Mouse (Mus musculus) midbrain, embryonic 14.5 days (tissue): ENCODE data around the gene Ccm2l. TPM values are rescaled to one million over a fixed set of nuclear protein-coding genes. Genes with fewer than 3 reads are reported as not detected.

ENCODE experiments used
- ATAC-seq: fragments of 200-750 bp; cut with Nextera tagmentation; 2 replicates; pipeline ENCODE4 v1.8.0; 2017; ENCODE audit warnings: moderate number of reproducible peaks, moderate library complexity; ENCODE audit not compliant: low FRiP score, low TSS enrichment
- DNase-seq: peaks from one replicate; pipeline ENCODE4 v3.0.0-alpha.2; 2015
- H3K27ac ChIP-seq: fragments of 300-500 bp; sonication (generic); replicated peaks from 2 replicates; pipeline ENCODE4 v1.5.1; 2014; ENCODE audit warnings: mild to moderate bottlenecking, low read depth, low read length, moderate library complexity
- H3K27me3 ChIP-seq: fragments of 300-500 bp; sonication (generic); 2 replicates; pipeline ENCODE4 v1.6.1; 2014; ENCODE audit warnings: low read length, control low read depth, mixed read lengths; ENCODE audit not compliant: control insufficient read depth, insufficient read depth
- H3K36me3 ChIP-seq: fragments of 300-500 bp; sonication (generic); 2 replicates; pipeline ENCODE4 v1.6.1; 2014; ENCODE audit warnings: low read length, control low read depth; ENCODE audit not compliant: control insufficient read depth, insufficient read depth
- H3K4me1 ChIP-seq: fragments of 300-500 bp; sonication (generic); 2 replicates; pipeline ENCODE4 v1.6.1; 2014; ENCODE audit warnings: mild to moderate bottlenecking, antibody characterized with exemption, low read length, control low read depth; ENCODE audit not compliant: control insufficient read depth, insufficient read depth
- H3K4me2 ChIP-seq: fragments of 300-500 bp; sonication (generic); 2 replicates; pipeline ENCODE4 v1.6.1; 2014; ENCODE audit warnings: mild to moderate bottlenecking, low read length, moderate library complexity
- H3K4me3 ChIP-seq: fragments of 300-500 bp; sonication (generic); replicated peaks from 2 replicates; pipeline ENCODE4 v1.5.1; 2014; ENCODE audit warnings: low read depth, low read length
- H3K9ac ChIP-seq: fragments of 300-500 bp; sonication (generic); replicated peaks from 2 replicates; pipeline ENCODE4 v1.6.1; 2014; ENCODE audit warnings: mild to moderate bottlenecking, low read length, moderate library complexity
- H3K9me3 ChIP-seq: fragments of 300-500 bp; sonication (generic); 2 replicates; pipeline ENCODE4 v1.6.1; 2016; ENCODE audit warnings: low read length, control low read depth, mixed read lengths; ENCODE audit not compliant: control insufficient read depth
- WGBS: fragments of 180-500 bp; shearing (Covaris S2); extraction: QIAGEN DNeasy Blood & Tissue Kit; methylation state at CpG from one replicate; pipeline ENCODE4 v1.1.7; 2014; 5-methylcytosine and 5-hydroxymethylcytosine counted together
- polyA plus RNA-seq: library from polyadenylated mRNA; unstranded; fragments of >200 nt; fragmentation: Nextera tagmentation; extraction: Ambion mirVana; gene quantifications from 2 replicates; pipeline ENCODE4 v1.2.1, GENCODE M21; 2014

Ccm2l gene
- polyA plus RNA-seq, 1 experiment from 2014 or later, result 2.0 TPM

DNA sequence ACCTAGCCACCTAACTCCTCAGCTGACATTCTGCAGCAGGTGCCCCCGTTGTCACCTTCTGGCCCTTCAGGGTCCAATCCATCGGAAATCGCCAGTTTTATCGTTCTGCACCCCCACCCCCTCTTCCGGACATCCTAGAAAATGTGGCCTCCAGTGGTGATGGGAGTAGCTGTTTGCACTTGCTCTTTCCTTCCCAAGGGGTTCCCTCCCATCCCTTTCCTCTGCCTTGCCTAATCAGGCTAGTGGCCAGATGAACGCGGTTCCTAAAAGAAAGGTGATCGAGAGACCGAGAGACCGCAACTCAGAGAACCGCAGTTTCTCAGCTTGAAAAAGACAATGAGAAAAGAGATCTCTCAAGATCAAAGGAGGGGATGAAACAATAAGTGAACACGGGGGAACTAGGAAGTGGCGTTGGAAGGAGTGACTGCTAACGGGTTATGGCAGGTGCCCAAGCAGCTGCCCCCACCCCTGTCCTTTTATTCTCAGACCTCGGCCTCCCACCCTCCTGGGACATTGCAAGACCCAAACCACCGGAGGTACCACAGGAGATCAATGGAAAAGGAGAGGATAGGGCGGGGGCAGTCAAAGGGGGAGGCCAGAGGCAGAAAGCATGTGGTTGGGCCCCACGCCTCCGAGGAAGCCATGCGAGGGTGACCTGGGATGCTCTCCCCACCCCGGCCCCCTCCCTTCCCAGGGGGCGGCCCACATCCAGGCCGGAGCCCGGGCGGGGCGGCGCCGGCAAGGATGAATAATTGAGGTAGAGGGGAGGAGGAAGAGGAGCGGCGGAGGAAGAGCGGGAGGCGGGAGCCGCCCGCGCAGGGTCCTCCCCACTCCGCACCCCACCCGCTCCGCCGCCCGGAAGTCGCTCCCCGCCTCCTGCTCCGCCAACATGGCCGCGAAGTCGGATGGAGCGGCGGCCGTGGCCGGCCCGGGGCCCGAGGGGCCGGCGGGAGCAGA, 34.4 kb upstream of the Ccm2l start, which contains the start of gene Xkr7:
Gene Xkr7 (plus strand): TSS at position 727 of the 957 bp plus-strand sequence.
- Histone ChIP-seq H3K9me3 (no peaks in the 10 kb centered on the region), H3K9ac (peak within 1 kb of the TSS; percentile 76), H3K27me3 (no peaks in the 10 kb centered on the region), H3K36me3 (no peaks in the 10 kb centered on the region), H3K4me3 (peak within 1 kb of the TSS; percentile 69), H3K4me2 (peak within 1 kb of the TSS; percentile 83), H3K27ac (peak within 1 kb of the TSS; percentile 93), H3K4me1 (peaks cover 40% of the 10 kb centered on the region)
- WGBS, result 2% methylated on average over 51 of the region's 54 CpGs
- peak; percentile 88 for DNase-seq
- peak; percentile 88 for ATAC-seq

DNA sequence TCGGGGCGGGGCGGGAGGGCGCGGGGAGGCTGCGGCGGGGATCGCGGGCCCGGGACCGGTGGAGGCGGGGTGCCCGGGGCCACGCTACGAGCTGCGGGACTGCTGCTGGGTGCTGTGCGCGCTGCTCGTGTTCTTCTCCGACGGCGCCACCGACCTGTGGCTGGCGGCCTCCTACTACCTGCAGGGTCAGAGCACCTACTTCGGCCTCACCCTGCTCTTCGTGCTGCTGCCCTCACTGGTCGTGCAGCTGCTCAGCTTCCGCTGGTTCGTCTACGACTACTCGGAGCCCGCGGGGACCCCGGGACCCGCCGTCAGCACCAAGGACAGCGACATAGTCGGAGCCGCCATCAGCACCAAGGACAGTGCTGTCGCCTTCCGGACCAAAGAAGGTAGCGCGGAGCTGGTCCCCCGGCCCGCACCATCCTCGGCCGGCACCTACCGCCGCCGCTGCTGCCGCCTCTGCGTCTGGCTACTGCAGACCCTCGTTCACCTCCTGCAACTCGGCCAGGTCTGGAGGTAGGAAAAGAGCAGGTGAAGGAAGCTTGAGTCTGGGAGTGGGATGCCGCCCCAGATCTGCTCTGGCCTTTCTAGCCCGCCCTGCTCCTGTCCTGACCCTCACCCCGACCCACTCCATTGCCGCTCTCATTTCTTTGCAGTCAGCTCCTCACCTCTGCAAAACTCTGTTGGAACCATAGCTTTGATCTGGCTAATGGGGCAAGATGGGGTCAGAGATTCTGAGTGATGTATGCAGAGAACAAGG, 33.5 kb upstream of the Ccm2l start:
- no peaks in the 10 kb centered on the region for H3K27me3 ChIP-seq
- peaks cover 43% of the 10 kb centered on the region for H3K4me1 ChIP-seq
- peak overlapping the region; percentile 93 for H3K27ac ChIP-seq
- H3K4me3 ChIP-seq, result peak overlapping the region; percentile 69
- 2% methylated on average over 56 of the region's 58 CpGs for WGBS
- H3K4me2 ChIP-seq, result peak overlapping the region; percentile 83
- DNase-seq (peak; percentile 79), ATAC-seq (peak; percentile 62; the same call in 1 of the 2 replicates)
- peak overlapping the region; percentile 76 for H3K9ac ChIP-seq
- H3K36me3 ChIP-seq, result no peaks in the 10 kb centered on the region
- no peaks in the 10 kb centered on the region for H3K9me3 ChIP-seq

DNA sequence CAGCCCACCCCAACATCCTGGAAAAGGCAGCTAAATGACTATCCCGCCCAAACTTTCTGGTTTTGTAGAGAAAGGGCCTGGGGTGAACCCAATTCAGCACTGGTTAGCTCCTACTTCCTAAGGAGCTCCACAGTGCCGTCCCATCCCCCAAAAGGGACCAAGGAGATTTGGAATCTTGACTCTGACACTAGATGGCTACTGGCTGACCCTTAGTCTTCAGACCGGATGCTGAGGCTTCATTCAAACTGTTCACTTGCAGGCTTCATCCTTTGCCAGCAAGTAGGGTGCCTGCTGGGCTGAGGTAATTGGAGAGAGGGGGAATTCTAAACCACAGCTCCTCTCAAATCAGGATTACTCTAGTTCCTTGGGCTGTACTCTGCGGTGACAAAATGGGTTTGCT, 32.8 kb upstream of the Ccm2l start:
- no peaks in the 10 kb centered on the region for H3K36me3 ChIP-seq
- 11% methylated on average over 4 of the region's 4 CpGs for WGBS

DNA sequence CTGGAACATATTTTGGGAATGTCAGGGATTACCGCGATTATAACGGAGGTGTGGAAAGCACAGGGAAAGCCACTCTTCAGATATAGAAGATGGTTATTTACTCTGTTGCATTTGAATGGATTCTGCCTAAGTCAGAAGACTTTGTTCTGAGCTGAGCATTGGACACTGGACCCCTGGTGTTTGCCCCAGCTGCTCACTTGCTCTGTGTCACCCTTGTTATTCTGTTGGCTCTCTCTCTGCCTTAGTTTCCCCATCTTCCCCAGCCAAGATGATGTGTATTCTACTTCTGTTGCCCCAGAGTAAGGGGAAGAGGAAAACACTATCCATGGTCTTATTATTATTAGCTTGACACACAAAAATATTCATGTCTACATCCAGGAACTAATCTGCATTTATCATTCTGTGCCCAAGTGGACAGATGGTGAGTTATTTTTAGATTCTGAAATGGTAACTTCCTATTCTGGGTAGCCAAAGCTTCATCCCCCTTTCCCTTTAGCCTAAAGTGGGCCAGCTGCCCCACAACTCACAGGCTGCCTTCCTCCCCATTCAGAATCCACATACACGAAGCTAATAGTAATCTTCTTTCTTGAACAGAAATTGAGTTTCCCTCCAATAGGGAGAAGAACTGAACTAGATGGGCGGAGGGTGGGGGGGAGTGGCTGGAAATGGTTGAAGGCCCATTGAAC, 32.1 kb upstream of the Ccm2l start:
- 72% methylated on average over 5 of the region's 5 CpGs for WGBS
- no peaks in the 10 kb centered on the region for H3K36me3 ChIP-seq
- peak overlapping the region; percentile 83 for H3K4me2 ChIP-seq
- H3K27ac ChIP-seq, result 0 out of 2 replicates have a peak overlapping the region, but pooled peaks have one; percentile 49
- peak overlapping the region; percentile 69 for H3K4me3 ChIP-seq
- ATAC-seq, result no peak
- peaks cover 46% of the 10 kb centered on the region for H3K4me1 ChIP-seq
- no peaks in the 10 kb centered on the region for H3K27me3 ChIP-seq
- no peak for DNase-seq
- H3K9me3 ChIP-seq, result no peaks in the 10 kb centered on the region
- peak overlapping the region; percentile 76 for H3K9ac ChIP-seq

More for the DNA sequence above, 32.8 kb upstream of the Ccm2l start:
- peak overlapping the region; percentile 83 for H3K4me2 ChIP-seq
- peak overlapping the region; percentile 69 for H3K4me3 ChIP-seq
- ATAC-seq, result no peak
- H3K4me1 ChIP-seq, result peaks cover 45% of the 10 kb centered on the region
- H3K9me3 ChIP-seq, result no peaks in the 10 kb centered on the region
- no peaks in the 10 kb centered on the region for H3K27me3 ChIP-seq
- 0 out of 2 replicates have a peak overlapping the region, but pooled peaks have one; percentile 49 for H3K27ac ChIP-seq
- peak overlapping the region; percentile 76 for H3K9ac ChIP-seq
- DNase-seq, result no peak

GRCm38 (mm10) chr2:153036690-153037089, 29.1 kb upstream of the Ccm2l start:
- Histone ChIP-seq H3K27me3 (no peaks in the 10 kb centered on the region), H3K4me1 (peaks cover 39% of the 10 kb centered on the region), H3K27ac (0 out of 2 replicates have a peak overlapping the region, but pooled peaks have one; percentile 2), H3K4me2 (no peak overlapping the region), H3K9me3 (no peaks in the 10 kb centered on the region), H3K9ac (no peak overlapping the region), H3K36me3 (no peaks in the 10 kb centered on the region), H3K4me3 (no peak overlapping the region)
- 8% methylated on average over 2 of the region's 2 CpGs for WGBS
- ATAC-seq (no peak), DNase-seq (peak; percentile 29)

DNA sequence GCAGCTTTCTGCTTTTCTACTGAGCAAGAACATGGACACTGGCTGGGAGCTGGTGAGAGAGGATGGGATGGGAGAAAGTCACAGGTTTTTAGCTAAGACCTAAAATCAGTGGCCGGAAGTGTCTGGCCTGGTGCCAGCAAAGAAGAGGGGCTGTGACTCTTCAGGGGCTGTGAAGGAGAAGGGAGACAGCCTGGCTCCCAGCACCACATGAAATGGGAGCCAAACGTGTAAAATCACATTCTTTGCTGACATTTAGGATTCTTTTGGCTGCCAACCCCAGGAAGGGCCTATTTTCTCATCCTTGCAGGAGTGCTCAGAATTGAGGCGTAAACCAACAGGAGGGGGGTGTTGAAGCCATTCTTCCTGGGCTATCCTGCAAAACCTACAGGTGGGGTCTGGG, 21.9 kb upstream of the Ccm2l start:
- Histone ChIP-seq H3K27ac (no peak overlapping the region), H3K27me3 (no peaks in the 10 kb centered on the region), H3K9ac (no peak overlapping the region), H3K36me3 (no peaks in the 10 kb centered on the region), H3K4me3 (no peak overlapping the region), H3K4me2 (no peak overlapping the region), H3K9me3 (no peaks in the 10 kb centered on the region), H3K4me1 (peaks cover 9% of the 10 kb centered on the region; the same call in 1 of the 2 replicates)
- ATAC-seq (no peak), DNase-seq (no peak)
- 59% methylated on average over 3 of the region's 3 CpGs for WGBS

GRCm38 (mm10) chr2:153045884-153046299, 19.9 kb upstream of the Ccm2l start:
- H3K4me1 ChIP-seq, result peaks cover 18% of the 10 kb centered on the region; the same call in 1 of the 2 replicates
- DNase-seq (peak; percentile 67), ATAC-seq (0 out of 2 replicates have a peak, but pooled peaks have one; percentile 31)
- WGBS, result 31% methylated on average over 8 of the region's 8 CpGs
- H3K4me2 ChIP-seq, result no peak overlapping the region
- no peaks in the 10 kb centered on the region for H3K9me3 ChIP-seq
- no peaks in the 10 kb centered on the region for H3K27me3 ChIP-seq
- H3K27ac ChIP-seq, result peak overlapping the region; percentile 60
- no peaks in the 10 kb centered on the region for H3K36me3 ChIP-seq
- H3K9ac ChIP-seq, result no peak overlapping the region; the same call in 1 of the 2 replicates
- H3K4me3 ChIP-seq, result no peak overlapping the region
